In the genomic region with DNA sequence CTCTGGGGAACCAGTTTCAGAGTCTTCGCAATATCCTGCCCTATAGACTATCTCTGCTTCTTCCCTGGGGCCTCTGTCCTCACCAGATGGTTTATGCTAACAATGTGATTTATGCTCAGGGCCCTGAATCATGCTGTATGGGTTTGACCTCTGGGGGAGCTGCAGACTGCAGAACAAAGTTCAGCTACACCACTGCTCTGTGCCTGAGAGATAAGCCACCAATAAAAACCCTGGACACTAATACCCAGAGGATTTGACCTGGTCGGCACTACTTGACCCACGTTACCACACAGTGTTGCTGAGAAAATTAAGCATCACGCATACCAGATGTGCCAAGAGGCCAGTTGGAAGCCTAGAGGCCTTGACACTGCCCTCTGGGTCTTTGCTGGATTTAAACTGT, we compare ENCODE assay signal across 11 mouse cellular contexts. TPM values are rescaled to one million over a fixed set of nuclear protein-coding genes. Genes with fewer than 3 reads are reported as not detected.
DNase-seq lines count a peak whose midpoint lies in the region; ATAC-seq and TF ChIP-seq lines count a peak whose summit lies in the region.
"Had no signal": no experiment of that assay in that cellular context is flagged by ENCODE, and none has a peak within 500 bp of the region (broad histone marks: within the 10 kb centered on the region; RNA-seq: fewer than 3 reads in every experiment).

No protein-coding gene starts in this region.

- DNase-seq in heart, postnatal 0 days (ENCODE audit: low spot score): peak; percentile 47
- DNase-seq in heart, adult 9 months (ENCODE audit: low spot score in 2 of 2): no peak
- DNase-seq in embryo, embryonic 9.5 days (ENCODE audit: extremely low spot score): peak; percentile 70
- peak; percentile 53 to 66 for DNase-seq in kidney, postnatal 4 days
- no peak for DNase-seq in spleen, postnatal 36 days (ENCODE audit: low spot score in 2 of 2)
- no peak for DNase-seq in adrenal gland, adult 18-20 months (ENCODE audit: low spot score in 2 of 2)
- DNase-seq in heart, postnatal 14 days: no peak
- DNase-seq: cerebellum, adult 18-20 months had no signal

- TF ChIP-seq EP300 in heart, postnatal 0 days (IDR thresholded peaks at IDR 0.05; ENCODE audit: low read depth): no peak

- H3K4me2 ChIP-seq in heart, postnatal 0 days (ENCODE audit: low read depth, low read length): no peak overlapping the region

- ATAC-seq in heart, postnatal 0 days (ENCODE audit: insufficient read depth, low read depth): peak; percentile 63

- TF ChIP-seq CTCF in heart, postnatal 0 days (IDR thresholded peaks at IDR 0.05; ENCODE audit: low read depth): peak; percentile 49
- no peak for TF ChIP-seq CTCF in C2C12 (IDR thresholded peaks at IDR 0.05; ENCODE audit: control insufficient read depth, insufficient read depth, insufficient read length)

- no peak overlapping the region for H3K4me3 ChIP-seq in heart, postnatal 0 days (ENCODE audit: low read depth, low read length)
- no peak overlapping the region for H3K4me3 ChIP-seq in C2C12 (ENCODE audit: insufficient read depth, poor library complexity, severe bottlenecking)

- WGBS in heart, postnatal 0 days: 69% methylated on average over 4 of the region's 4 CpGs

- H3K27ac ChIP-seq in heart, postnatal 0 days (ENCODE audit: low read depth): no peak overlapping the region

- no peak overlapping the region for H3K9ac ChIP-seq in heart, postnatal 0 days (replicated peaks; ENCODE audit: low read depth, low read length)

- H3K9me3 ChIP-seq in heart, postnatal 0 days (replicated peaks; ENCODE audit: control insufficient read depth, low read length): no peaks in the 10 kb centered on the region

- intact Hi-C loops in heart, postnatal 14 days (cut with DNase I): loop anchor here (5.0 kb wide), 1 partner anchor 430 kb away; no protein-coding TSS in a partner anchor

- no peak overlapping the region for H3ac ChIP-seq in C2C12 (ENCODE audit: control insufficient read depth, insufficient read length, low read depth)

- H3K36me3 ChIP-seq in heart, postnatal 0 days (replicated peaks; ENCODE audit: control insufficient read depth, insufficient read depth, low read length): no peaks in the 10 kb centered on the region
- H3K36me3 ChIP-seq in C2C12 (ENCODE audit: control insufficient read depth, insufficient read depth): no peaks in the 10 kb centered on the region

- 0 out of 2 replicates have a peak, but pooled peaks cover 6% of the 10 kb centered on the region for H3K4me1 ChIP-seq in heart, postnatal 0 days (ENCODE audit: control insufficient read depth, insufficient read depth)

- no peaks in the 10 kb centered on the region for H3K79me3 ChIP-seq in C2C12 (ENCODE audit: low read depth)

- no peaks in the 10 kb centered on the region for H3K79me2 ChIP-seq in C2C12 (ENCODE audit: control insufficient read depth, insufficient read depth)

- H3K27me3 ChIP-seq in heart, postnatal 0 days (ENCODE audit: control insufficient read depth, insufficient read depth, low read length): no peaks in the 10 kb centered on the region
- peaks cover 15% of the 10 kb centered on the region for H3K27me3 ChIP-seq in C2C12 (ENCODE audit: control insufficient read depth, insufficient read depth, insufficient read length)

TF ChIP-seq in C2C12, 6 proteins besides CTCF, POLR2A, EP300 and RAD21:
- TF ChIP-seq CEBPB (IDR thresholded peaks at IDR 0.05; ENCODE audit: low read depth) (peak; percentile 37), MAX (IDR thresholded peaks at IDR 0.05) (peak; percentile 33), FOSL1 (IDR thresholded peaks at IDR 0.05; ENCODE audit: insufficient read depth, low read length, poor library complexity, severe bottlenecking) (no peak), USF1 (IDR thresholded peaks at IDR 0.05; ENCODE audit: low read depth) (no peak)

RNA-seq across cellular contexts. Expression of gene Ccdc182, which starts 3.7 kb away (rescaled TPM):
- not detected in 2 replicates for total RNA-seq in heart, postnatal 0 days (2014; rRNA removed; ENCODE audit: low replicate concordance)
- polyA plus RNA-seq in heart, postnatal 0 days (2015; fragmentation: Nextera tagmentation; extraction: Ambion mirVana): not detected in 2 replicates
- not detected for polyA plus RNA-seq in C2C12 (2012; fragmentation: generic; extraction: Trizol)
- total RNA-seq in adrenal gland, adult 18-20 months (2021): not detected
- not detected for total RNA-seq in heart, postnatal 14 days (2021)
- total RNA-seq: granulocyte monocyte progenitor cell, adult 5-6 weeks; left cerebral cortex, postnatal 14 days had no signal

Comparison
In these comparisons a context has a peak if more than half of its experiments do, and no peak if none do; other contexts are left out.
1. DNase-seq: peak in heart, postnatal 0 days (single experiment), embryo, embryonic 9.5 days (single experiment) and kidney, postnatal 4 days (2 of 2); none in heart, adult 9 months (0 of 2), spleen, postnatal 36 days (0 of 2), adrenal gland, adult 18-20 months (0 of 2) and heart, postnatal 14 days (0 of 2).